Mouse (Mus musculus): Measurements from ENCODE around the gene Hck.

DNA sequence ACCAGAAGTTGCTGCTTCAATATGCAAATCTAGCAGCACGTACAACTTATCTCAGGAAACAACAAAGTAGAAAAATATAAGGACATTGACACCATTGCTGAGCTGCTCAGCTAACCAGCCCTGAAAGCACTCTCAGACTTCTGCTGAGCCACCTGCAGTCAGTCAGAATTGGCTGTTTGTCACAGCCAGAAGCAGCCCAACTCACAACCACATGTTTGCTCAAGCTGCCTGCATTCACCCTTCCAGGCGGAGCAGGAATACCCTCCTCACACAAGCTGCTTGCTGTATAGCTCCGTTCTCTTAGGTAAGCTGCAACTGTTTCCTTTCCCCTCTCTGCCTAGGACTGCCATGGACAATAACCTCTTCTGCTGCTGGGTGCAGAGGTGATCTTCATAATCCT, 44.9 kb upstream of the Hck start:
- no peak for TF ChIP-seq CTCF (IDR thresholded peaks at IDR 0.05; ENCODE audit: low read depth)
- no peak for TF ChIP-seq EP300 (IDR thresholded peaks at IDR 0.05; ENCODE audit: low read depth)

All from liver, embryonic 14.5 days (tissue).